Mouse (Mus musculus) cerebellum, adult 18-20 months (tissue): Measurements from ENCODE around the gene B4galnt3.

Experiments
- DNase-seq, 2 experiments: peaks; one replicate each; pipeline ENCODE4 v3.0.0; 2021

B4galnt3 gene

GRCm38 (mm10) chr6:120216702-120217101, 77.7 kb downstream of the B4galnt3 start:
- no peak for DNase-seq

- no peak for DNase-seq
These were observed 82.8 kb downstream of the B4galnt3 start for GRCm38 (mm10) chr6:120211536-120211935.

- DNase-seq, result no peak
These were observed 87.8 kb downstream of the B4galnt3 start for GRCm38 (mm10) chr6:120206586-120206985.

DNA sequence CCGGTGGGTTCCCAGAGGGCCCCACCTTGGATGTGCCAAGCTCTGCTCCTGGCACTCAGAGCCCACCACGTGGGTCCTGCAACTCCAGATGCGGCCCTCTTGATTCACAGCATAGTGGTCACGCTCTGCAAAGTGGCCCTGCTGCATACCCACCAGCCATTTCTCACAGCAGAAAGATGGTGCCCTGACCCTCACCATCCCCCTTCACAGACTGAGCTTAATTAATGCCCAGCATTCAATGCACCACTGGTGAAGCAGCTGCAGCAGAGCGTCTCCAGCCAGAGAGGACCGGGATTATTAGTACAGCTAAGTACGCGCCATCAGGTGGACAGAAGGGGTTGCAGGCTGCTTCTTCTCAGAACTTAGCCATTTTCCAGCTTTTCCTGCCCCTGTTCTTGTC, 92.0 kb downstream of the B4galnt3 start:
- DNase-seq, result no peak

DNA sequence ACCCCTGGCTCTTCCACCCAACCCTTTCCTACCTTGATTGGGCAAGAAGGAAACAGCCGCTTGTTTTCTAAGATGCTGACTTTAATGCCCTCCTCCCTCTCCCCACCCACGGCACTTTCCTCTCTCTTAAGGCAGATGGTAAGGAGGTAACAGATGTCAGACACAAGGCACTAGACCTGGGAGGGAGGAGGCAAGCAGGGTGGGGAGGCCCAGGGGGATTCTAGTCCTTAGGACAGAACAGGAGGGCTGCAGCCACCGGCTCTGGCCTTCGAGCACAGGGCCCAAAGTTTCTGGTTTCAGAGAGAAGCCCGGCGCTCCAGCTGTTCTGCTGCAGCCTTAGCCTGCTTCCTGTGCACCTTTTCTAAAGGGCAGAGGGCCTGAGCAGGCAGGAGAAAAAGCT, 92.4 kb downstream of the B4galnt3 start:
- no peak for DNase-seq

- no peak for DNase-seq
These were observed 94.5 kb downstream of the B4galnt3 start for GRCm38 (mm10) chr6:120199638-120200394.

DNA sequence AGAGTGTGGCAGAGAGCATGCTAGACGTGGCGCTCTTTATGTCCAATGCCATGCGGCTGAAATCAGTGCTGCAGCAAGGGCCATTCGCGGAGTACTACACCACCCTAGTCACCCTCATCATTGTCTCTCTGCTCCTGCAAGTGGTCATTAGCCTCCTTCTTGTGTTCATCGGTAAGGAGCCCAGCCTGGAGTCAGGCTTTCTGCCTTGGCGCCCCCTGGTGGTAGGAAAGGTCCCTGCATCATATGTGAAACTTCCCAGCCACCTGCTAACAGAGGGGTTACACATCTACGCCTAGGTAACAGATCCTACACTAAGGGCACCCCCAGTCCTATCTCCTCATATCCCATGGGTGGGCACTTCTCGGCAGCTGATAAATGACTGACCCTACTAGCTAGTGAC, 96.4 kb downstream of the B4galnt3 start:
- peak; percentile 70 to 84 for DNase-seq

DNA sequence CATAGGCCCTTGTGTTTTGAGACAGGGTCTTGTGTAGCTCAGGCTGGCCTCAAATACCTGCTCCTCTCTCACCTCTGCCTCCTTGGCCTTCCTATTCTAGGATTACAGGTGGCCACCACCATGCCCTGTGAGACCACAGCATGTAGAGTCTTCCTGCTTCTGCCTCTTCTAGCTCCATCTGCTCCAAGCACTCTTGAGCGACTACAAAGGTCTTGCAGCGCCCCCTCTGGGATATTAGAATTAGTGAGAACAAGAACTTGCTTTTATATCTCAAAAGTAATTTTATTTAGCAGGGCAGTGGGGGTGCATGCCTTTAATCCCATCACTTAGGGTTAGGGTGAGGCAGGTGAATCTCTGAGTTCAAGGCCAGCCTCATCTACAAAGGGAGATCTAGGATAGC, 97.5 kb downstream of the B4galnt3 start:
- DNase-seq, result peak in 1 of 2 experiments; percentile 21

DNA sequence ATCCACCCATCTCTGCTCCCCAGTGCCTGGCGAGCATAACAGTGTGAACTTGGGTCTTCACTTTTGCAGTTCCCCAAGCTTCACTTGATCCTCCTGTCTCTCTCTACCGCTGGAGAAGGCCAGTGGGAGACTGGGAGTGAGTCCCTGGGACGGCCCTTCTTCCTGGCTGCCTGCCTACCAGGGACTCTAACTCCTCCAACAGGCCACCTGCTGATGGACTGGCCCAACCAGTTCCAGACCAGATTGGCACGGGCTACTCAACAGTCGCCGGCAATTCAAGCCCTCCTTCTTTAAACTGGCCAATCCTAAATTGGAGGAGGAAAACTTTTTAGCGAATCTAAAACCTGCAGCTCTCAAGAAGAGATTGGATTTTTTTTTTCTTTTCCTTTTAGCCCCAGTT, 99.4 kb downstream of the B4galnt3 start:
- no peak for DNase-seq

DNA sequence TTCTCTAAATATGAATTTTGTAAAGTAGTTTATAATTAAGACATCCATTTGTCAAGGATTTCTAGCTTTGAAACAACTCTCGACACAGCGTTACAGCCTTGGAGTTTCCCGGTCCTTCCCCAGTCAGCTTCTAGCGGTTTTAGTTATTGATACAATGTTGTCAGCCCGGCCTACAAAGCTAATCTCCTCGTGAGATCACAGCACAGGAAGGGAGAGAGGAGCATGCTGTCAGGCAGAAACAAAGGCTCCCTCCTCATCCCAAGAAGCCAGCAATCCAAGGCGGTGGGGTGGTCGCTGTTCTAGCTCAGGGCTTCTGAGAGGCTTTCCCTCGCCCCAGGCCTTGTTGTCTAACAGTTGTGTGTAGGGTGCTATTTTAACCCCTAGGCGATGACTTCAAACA, 100.1 kb downstream of the B4galnt3 start:
- no peak for DNase-seq

GRCm38 (mm10) chr6:120193793-120194192, 100.6 kb downstream of the B4galnt3 start:
- no peak for DNase-seq

DNA sequence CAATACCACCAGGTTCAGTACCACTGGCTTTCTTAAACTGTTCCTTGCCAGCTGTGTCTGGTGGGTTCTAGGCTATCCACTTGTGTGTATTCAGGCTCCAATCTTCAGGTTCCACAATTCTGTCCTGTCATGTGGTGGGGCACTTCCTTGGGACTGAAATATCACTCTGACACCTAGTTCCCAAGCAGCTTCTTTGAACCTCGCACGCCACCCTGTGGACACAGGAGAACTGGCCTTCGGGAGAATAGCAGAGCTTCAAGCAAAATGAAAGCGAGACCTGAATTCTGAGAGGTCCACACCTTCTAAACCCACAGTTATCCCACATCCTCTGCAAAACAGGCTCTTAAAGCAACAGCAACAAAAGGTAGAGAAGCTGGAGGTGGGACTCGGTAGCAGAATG, 101.2 kb downstream of the B4galnt3 start:
- DNase-seq, result peak; percentile 67 to 78

DNA sequence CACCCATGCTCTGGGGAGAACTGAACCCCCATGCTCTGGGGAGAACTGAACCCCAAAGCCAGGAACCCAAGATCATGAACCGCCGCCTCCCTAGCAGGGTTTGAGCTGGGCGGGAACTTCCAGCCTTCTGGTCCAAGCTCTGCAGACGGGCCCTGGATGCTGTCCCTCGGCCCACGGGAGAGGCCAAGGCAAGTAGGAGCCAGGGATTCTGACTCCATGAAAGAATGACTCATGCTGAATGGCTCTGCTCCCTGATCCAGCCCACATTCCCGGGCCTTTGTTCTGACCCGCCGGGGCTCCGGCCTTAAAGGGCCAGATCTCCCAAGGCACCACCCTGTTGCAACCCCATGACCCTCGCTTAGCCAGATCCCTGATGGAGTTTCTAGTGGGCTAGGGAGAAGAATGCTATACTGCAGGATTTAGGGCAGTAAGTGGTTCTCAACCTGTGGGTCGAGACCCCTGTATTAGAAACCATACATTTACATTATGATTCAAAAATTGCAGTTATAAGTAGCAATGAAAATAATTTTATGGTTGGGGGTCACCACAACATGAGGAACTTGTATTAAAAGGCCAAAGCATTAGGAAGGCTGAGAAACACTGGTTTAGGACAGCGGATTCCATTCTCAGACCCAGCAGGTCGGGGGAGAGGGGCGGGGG, 102.0 kb downstream of the B4galnt3 start:
- DNase-seq, result peak; percentile 49 to 53

DNA sequence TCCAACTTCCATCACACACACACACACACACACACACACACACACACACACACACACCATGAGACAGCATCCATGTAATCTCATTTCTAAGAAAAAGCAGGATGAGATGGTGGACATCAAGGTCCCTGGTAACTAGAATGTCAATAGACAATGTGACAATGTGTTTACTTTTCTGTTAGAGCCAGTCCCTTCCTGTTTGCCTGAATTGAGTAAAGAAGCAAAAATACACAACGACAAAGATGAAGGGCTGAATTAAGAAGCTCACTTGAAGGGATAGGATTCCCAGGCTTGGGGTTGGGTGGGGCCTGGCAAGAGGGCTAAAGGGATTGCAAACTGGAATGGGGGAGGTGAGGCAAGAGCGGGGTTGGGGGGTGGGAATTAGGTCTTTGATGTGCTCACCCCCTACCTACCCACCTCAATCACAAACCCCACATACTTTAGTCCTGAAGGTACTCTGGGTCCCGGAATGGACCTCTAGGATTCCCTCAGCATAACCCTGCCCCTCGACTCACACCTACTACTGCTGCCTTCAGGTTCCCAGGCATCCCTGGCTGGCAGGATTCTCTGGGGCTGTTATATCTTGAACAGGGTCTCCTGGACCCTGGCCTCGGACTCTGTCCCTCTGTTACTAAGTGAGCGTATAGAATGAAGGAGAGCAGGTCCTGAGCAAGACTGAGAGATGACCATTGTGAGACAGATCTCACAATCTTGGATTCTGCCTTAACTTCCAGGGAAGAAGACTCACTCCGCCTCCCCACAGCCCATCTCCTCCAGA, 102.8 kb downstream of the B4galnt3 start:
- DNase-seq, result no peak

- DNase-seq, result no peak
These were observed 103.4 kb downstream of the B4galnt3 start for GRCm38 (mm10) chr6:120190912-120191311.

GRCm38 (mm10) chr6:120190365-120190764, 104.0 kb downstream of the B4galnt3 start:
- no peak for DNase-seq

DNA sequence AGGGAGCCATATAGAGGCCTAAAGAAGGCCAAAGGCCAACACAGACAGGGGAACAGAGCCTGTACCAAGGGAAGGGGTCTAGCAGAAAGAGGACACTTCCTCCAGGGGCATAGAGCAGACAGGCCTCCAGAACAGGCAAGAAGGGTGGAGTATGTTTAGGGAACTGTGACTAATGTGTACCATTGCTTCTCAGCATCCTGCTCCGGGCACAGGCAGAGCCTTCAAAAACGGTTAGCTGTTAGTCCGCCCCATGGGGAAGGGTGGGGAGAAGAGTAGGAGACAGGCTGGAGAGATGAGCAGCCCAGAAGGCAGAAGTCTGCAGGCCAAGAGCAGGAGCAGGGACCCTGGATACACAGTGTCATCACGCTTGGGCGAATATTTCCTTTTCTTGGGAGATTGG, 105.1 kb downstream of the B4galnt3 start:
- DNase-seq, result no peak

DNA sequence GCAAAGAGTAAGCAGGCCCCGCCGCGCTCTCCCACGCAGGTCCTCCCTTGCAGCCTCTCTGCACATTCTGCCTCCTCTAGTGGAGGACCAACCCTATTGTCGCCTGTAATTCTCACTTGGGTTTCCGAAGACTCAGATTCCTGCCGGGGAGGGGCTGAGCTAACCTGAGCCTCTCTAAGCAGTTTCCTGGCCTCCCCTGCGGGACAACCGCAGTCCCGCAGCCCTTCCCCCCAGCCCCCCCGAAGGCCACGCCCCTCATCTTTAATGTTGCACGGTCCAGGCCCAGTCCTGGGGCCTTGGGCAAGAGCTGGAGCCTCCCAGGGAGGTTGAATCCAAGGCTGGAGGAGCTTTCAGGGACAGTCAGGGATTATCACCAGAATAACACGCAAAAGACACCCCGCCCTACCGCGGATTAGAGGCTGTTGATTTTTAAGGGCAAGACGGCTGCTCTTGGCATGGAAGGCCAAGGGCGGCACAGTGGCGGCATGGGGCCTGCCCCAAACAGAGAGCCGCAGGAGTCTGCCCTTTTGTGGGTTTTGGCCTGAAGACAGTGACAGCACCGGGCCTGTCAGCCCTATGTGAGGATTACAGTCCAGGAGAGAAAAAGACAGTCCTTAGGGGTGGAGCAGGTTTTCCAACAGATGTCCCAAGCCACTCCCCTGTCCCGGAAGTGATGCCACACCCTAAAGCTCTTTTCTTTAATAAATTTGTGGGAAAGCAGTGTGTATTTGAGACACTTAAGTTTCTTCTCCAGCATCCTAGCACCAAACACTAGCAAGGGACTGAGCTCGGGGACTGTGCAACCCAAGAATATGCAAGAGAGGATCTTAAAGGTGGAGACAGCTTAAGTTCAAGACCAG, 105.8 kb downstream of the B4galnt3 start:
- DNase-seq, result no peak

DNA sequence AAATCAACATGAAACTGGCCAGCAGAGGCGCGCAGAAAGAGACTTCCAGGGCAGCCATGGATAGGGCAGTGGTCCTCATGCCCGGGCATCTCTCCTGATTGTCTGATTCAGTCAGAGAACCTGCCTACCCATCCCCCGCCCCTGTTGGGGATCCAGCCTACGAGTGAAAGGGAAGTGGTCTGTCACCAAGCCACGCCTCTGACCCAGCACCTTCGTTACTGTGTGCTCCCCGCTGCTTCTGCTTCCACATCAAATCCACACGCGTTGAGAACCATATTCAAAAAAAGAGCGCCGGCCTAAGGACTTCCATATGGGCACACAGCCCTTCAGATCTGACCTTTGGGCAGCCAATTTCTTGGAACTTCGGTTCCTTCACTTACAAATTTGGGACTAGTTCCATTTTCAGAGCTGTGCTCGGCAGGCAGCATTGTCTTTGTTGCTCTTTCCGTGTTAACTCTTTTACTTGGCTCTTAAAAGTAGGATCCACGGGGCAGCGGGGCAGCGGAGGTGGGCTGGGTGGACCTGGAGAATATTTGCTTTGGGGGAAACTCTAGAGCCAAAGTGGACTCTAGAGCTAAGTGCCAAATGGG, 106.7 kb downstream of the B4galnt3 start:
- DNase-seq, result no peak

GRCm38 (mm10) chr6:120186594-120186993, 107.8 kb downstream of the B4galnt3 start:
- DNase-seq, result no peak

GRCm38 (mm10) chr6:120185756-120186155, 108.6 kb downstream of the B4galnt3 start:
- DNase-seq, result no peak

DNA sequence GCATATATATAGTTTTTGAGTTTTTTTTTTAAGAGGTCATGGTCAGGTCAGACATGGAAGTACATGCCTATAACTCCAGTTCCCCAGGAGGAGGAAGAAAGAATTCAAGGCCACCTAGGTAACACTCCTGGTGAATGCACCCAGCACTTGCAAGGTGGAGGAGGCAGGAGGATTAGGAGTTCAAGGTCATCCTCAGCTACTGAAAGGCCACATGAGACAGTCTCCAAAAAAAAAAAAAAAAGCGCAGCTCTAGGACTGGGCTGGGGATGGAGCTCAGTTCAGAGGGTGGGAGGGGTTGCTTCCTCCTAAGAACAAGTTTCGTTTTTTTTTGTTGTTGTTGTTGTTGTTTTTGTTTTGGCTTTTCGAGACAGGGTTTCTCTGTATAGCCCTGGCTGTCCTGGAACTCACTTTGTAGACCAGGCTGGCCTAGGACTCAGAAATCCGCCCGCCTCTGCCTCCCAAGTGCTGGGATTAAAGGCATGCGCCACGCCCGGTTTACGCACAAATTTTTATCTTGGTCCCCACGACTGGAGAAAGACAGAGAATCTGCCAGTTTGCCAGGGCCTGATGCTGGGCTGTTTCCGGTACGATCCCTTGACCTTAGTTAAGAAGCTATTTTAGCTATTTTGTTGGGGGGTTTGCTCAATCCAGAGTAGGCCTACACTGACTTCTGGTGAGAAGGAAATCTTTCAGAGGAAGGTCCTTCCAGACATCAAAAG, 109.2 kb downstream of the B4galnt3 start:
- no peak for DNase-seq
